Mouse (Mus musculus): ENCODE measurements around the gene Slx1b.

GRCm38 (mm10) chr7:126675104-126675503 lies 20.5 kb downstream of the Slx1b start:
- TF ChIP-seq POLR2A (IDR thresholded peaks at IDR 0.05; ENCODE audit: low read depth, low read length) (no peak), CTCF (IDR thresholded peaks at IDR 0.05; ENCODE audit: extremely low read depth, insufficient read depth, insufficient read length, insufficient replicate concordance) (no peak)
